Mouse (Mus musculus) thymus, adult 18-20 months (tissue): ENCODE data around the gene Vav1.
"Not testable (repeated sequence)": the region's sequence is repeated elsewhere in the genome, so short reads cannot be mapped to it uniquely, and the experiment has no call there.

Source experiments
- DNase-seq, 2 experiments: peaks; one replicate each; pipeline ENCODE4 v3.0.0; 2022; ENCODE audit warnings: mixed read lengths in 2 of 2

Gene Vav1

GRCm38 (mm10) chr17:57283906-57284305 is 5.0 kb downstream of the Vav1 start:
- DNase-seq: no peak

GRCm38 (mm10) chr17:57285077-57285476 is 6.2 kb downstream of the Vav1 start:
- no peak for DNase-seq

GRCm38 (mm10) chr17:57286718-57287355 is 7.9 kb downstream of the Vav1 start:
- DNase-seq: no peak

DNA sequence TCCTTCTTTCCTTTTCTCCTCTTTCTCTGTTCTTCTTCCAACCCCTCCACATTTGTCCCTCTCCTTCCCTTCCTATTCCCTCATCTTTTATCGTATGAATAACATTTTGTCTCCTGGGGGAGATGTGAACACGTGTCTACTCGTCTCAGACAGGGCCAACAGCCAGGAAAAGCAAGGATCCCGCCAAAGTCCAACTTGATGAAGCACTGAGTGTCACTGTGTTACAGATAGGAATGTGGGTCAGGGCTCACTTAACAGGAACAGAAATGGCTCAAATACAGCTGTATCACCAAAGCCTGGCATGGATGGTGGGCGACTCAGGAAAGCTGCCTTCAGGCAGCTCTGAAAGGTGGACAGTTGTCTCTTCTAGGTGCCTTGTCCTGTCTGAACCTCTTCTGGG is 10.4 kb downstream of the Vav1 start:
- no peak for DNase-seq

DNA sequence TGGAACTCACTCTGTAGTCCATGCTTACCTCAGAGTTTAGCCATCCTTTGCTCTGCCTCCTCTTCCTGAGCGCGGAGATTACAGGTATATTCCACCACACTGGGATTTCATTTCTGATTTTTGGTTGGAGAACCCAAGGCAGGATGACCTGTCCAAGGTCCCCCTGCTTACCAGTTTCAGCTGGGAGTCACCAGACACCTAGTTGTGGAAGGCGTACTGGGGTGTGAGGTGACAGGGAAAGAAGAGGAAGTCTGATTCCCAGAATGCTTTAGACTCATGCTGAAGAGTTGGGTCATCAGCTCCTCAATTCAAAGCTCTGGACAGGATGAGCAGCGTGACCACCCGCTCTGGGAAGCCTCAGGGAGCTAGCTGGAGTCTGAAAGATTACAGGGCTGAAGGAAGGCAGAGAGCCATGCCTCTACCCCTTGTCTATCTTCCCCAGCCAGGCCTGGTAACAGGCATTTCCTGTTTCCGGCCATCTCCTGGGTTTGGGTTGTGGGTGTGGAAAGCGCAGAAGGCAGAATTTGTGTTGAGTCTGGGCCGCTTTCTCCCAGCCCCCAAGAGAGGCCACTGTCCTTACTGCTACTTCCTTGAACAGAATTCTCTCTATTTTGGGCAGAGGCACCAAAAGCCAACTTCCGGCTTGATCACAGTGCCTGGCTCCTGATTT is 11.2 kb downstream of the Vav1 start:
- peak in 1 of 2 experiments; percentile 49 for DNase-seq

GRCm38 (mm10) chr17:57290671-57291055 is 11.8 kb downstream of the Vav1 start:
- DNase-seq: no peak

GRCm38 (mm10) chr17:57292302-57292701 is 13.4 kb downstream of the Vav1 start:
- DNase-seq: no peak

DNA sequence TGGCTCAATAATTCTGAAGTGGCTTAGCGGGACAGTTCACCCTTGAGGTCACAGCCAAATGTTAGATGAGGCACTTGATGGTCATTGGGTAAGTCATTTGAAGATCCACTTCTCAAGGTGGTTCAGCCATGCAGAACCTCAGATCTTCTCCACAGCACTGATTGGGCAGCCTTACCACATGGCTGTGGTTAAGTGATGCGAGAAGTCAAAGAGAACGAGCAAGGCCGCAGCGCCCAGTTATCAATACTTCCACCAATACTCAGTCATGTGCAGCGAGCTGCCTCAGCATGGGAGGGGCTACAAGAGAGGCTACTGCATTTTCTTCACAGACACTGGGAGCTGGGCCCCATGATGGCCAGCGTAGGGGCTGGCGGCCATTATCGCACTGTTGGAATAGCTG is 14.1 kb downstream of the Vav1 start:
- no peak for DNase-seq

- DNase-seq: no peak
Measured at GRCm38 (mm10) chr17:57295935-57296334, 17.0 kb downstream of the Vav1 start.

DNA sequence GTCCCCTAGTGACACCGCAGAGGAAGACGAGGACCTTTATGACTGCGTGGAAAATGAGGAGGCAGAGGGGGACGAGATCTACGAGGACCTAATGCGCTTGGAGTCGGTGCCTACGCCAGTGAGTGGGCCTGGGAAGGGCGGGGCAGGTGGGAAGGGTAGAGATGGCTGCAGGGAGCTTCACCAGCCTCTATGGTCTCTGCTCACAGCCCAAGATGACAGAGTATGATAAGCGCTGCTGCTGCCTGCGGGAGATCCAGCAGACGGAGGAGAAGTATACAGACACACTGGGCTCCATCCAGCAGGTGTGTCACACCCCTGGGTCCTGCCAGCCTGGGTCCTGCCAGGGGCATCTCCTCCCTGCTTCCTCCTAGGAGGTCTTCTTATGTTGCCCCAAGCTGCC is 18.1 kb downstream of the Vav1 start:
- no peak for DNase-seq

- DNase-seq: no peak
Measured at GRCm38 (mm10) chr17:57305593-57305992, 26.7 kb downstream of the Vav1 start.

DNA sequence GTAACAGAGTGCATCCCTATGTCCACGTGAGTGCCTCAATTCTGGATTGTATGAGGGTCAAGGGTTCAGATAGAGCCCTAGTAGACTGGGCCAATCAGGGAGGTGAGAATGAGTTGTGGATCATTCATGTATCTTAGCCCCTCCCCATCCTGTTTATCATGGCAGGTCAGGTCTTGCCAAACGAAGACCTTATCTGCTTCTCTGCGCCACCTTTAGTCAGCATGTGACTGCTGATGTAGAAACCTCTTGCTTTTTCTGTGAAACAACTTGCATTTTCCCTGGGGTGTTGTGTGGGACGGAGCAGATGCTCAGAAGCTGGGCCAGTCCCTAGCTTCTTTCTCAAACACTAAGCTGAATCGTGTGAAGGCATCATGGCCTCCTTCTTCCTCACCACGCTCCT is 28.2 kb downstream of the Vav1 start:
- no peak for DNase-seq

GRCm38 (mm10) chr17:57311801-57312200 is 32.9 kb downstream of the Vav1 start:
- no peak for DNase-seq

DNA sequence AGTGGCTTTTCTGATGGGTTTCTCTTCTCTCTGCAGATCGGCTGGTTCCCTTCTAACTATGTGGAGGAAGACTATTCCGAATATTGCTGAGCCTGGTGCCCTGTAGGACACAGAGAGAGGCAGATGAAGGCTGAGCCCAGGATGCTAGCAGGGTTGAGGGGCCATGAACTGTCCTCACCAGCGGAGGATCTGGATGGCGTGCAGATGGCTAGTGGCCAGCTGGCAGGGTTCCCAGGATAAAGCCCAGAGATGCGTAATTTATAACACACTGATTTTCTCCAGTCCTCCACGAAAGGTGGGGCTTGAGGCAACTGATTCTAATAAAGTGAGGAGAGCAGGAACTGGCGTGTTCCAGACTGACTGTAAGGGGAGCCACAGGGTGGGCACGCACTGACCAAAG is 48.7 kb downstream of the Vav1 start:
- DNase-seq: no peak

- no peak for DNase-seq
Measured at GRCm38 (mm10) chr17:57328944-57329343, 50.0 kb downstream of the Vav1 start.

- no peak for DNase-seq
Measured at GRCm38 (mm10) chr17:57330993-57331392, 52.1 kb downstream of the Vav1 start.

DNA sequence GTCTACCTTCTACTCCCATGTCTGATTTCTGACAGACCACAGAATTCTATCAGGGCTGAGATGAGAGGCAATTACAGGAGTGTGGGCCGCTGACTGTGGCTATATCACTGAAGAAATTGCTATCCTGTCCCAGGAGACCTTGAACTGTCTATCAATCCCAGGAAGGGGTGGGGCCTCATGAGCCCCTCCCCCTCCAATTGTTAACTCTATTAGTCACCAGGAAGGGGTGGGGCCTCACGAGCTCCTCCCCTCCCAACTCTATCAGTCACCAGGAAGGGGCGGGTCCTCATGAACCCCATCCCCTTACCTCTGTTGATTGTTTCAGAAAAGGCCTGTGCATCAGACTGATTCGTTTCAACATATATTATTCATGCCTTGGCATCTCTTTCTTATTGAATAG is 53.3 kb downstream of the Vav1 start:
- DNase-seq: no peak

DNA sequence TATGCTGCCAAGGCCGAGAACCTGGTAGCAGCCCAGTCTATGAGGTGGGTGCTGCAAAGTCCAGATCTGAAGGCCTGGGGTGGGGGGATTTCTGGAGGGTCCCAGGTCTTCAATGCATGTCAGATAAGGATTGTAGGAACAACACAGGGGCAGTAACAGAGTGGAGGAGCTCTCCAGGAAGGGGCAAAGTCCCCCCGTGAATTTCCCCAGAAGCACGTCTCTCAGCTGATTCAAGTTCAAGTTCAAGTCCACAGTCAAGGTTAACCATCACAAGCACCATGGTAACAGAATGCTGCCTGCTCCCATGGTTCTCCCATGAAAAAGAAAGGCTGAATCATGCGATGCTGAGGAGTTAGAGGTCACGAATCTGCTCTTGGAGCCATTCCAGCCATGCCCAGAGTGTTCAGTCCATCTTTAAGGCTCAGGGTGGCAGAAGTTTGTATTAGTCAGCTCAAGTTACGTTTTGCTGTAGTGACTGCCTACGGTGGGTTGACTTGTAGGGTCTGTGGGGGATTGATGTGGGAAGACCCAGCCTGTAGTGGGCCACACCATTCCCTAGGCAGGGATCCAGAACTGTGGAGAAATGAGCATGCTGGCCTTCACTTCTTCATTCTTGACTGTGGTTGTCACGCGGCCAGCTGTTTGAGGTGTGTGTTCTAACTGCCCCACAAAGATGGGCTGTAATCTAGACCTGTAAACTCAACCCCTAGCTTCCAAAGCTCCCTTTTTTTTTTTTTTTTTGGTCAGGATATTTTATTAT is 55.3 kb downstream of the Vav1 start:
- DNase-seq: no peak

DNA sequence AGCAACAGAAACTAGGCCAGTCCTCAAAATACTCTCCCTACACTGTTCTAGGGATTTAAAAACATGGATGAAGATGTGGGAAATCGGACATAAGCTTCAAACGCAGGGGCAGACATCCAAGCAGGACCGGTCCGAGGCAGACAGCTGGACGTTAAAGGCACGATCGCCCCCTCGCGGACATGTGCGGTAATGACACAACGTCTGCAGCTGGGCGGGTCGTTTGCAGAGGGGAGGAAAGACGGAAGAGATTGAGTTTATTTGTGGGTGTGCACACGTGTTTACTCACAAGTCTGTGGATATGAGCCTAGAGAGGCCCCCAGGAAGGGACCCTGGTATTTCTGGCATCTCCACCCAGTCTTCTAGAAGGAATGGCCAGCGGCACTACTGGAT is 55.9 kb downstream of the Vav1 start:
- DNase-seq: peak; percentile 69 to 71

DNA sequence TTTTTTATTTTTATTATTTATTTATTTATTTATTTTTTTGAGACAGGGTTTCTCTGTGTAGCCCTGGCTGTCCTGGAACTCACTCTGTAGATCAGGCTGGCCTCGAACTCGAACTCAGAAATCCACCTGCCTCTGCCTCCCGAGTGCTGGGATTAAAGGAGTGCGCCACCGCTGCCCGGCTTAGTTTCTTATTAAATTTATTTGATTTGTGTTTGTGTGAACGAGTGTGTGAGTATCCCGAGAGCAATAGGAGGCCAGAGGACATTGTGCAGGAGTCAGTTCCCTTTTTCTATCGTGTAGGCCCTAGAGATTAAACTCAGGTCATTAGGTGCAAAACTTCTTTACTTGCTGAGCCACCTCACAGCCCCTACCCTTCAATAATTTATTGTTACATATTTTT is 56.3 kb downstream of the Vav1 start:
- DNase-seq: not testable (repeated sequence)

- peak; percentile 64 to 76 for DNase-seq
Measured at GRCm38 (mm10) chr17:57335673-57336303, 56.9 kb downstream of the Vav1 start.

GRCm38 (mm10) chr17:57337996-57338395 is 59.1 kb downstream of the Vav1 start:
- DNase-seq: no peak

DNA sequence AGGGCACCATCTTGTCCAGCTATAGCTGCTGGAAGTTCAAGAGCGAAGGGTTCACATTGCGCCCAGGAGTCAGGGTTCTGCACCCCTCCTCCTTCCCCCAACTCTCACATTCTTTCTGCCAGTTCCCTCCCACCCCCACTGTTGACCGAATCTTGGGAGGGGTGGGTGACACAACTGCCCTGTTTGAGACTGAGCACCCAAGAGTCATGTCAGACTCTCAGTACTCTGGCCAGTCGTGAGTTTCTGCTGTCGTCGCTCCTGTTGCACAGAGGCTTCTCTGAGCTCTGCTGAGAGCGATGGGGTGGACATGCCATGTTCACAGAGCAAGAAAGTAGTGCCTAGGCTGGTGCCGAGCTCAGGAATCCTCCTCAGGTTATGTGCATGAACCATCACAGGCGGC is 60.4 kb downstream of the Vav1 start:
- no peak for DNase-seq

DNA sequence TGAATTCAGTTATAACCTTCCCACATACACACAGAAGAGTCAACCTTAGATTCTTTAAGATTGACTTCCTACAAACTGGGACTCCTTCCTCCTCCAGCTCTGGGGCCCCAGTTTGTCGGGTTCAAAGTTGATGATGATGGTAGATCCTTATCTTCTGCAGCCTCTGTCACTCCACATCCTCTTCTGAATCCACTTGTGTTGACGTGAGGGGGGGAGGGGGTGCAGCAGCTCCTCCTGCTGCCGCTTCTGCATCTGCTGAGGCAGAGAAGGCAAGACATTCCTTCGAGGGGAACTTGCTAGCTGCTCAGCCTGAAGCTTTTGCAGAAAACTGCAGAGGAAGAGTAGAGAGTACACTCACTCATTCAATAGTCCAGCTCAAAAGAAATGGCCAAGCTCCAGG is 62.7 kb downstream of the Vav1 start:
- DNase-seq: no peak
